Mouse (Mus musculus) stomach, postnatal 0 days (tissue): ENCODE measurements at regions not wholly inside any gene's neighbourhood (a gene's known extent, or its start where the extent isn't known, plus 50 kb on each side); places are given as distances from the start of the nearest gene placed in this dataset.

ENCODE experiments used
- CTCF ChIP-seq: IDR thresholded peaks from 2 replicates; pipeline ENCODE4 v1.5.1; 2016; ENCODE audit warnings: antibody characterized with exemption, low read depth, mild to moderate bottlenecking, moderate library complexity
- EP300 ChIP-seq: optimal IDR thresholded peaks from 2 replicates; pipeline ENCODE3; 2016; ENCODE audit warnings: antibody characterized with exemption

DNA sequence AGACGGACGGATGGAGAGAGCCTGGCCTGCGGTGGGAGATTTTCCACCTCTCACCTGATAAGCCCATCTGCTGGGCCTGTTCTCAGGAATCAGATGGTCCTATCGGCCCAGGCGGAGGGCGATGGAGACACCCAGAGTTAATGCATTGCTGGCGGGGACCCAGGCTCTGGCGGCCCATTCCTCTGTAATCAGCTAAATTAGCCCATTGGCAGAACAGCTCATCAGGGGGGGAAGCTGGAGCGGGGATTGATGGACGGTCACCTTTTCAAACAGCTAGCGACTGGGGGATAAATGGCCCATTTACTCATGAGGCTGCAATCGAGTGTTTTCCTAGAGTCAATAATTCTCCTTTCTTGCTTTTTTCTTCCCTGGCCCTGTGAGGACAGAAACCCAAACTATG lies 296.5 kb downstream of the Med13l start:
- TF ChIP-seq CTCF (no peak), EP300 (no peak)
